Mouse (Mus musculus) forebrain, postnatal 0 days (tissue): ENCODE measurements at regions not wholly inside any gene's neighbourhood (a gene's known extent, or its start where the extent isn't known, plus 50 kb on each side); places are given as distances from the start of the nearest gene placed in this dataset.

Experiments used
- ATAC-seq: fragments of 200-750 bp; cut with Nextera tagmentation; 2 replicates; pipeline ENCODE4 v1.8.0; 2017; ENCODE audit warnings: mild to moderate bottlenecking, moderate library complexity
- DNase-seq: peaks from one replicate; pipeline ENCODE4 v3.0.0-alpha.2; 2015
- H3K27ac ChIP-seq: fragments of 300-500 bp; sonication (generic); 2 replicates; pipeline ENCODE4 v1.5.1; 2014; ENCODE audit warnings: low read depth, mild to moderate bottlenecking, antibody characterized with exemption, low read length, moderate library complexity, mixed read lengths
- H3K27me3 ChIP-seq: fragments of 300-500 bp; sonication (generic); 2 replicates; pipeline ENCODE4 v1.6.1; 2014; ENCODE audit warnings: mild to moderate bottlenecking, low read length, mixed read lengths; ENCODE audit not compliant: insufficient read depth
- H3K36me3 ChIP-seq: fragments of 300-500 bp; sonication (generic); 2 replicates; pipeline ENCODE4 v1.6.1; 2014; ENCODE audit warnings: mild to moderate bottlenecking, moderate library complexity; ENCODE audit not compliant: insufficient read depth
- H3K4me1 ChIP-seq: fragments of 300-500 bp; sonication (generic); 2 replicates; pipeline ENCODE4 v1.6.1; 2014; ENCODE audit warnings: antibody characterized with exemption; ENCODE audit not compliant: insufficient read depth
- H3K4me2 ChIP-seq: fragments of 300-500 bp; sonication (generic); 2 replicates; pipeline ENCODE4 v1.6.1; 2014; ENCODE audit warnings: low read depth, mild to moderate bottlenecking, moderate library complexity
- H3K4me3 ChIP-seq: fragments of 300-500 bp; sonication (generic); 2 replicates; pipeline ENCODE4 v1.5.1; 2014; ENCODE audit warnings: low read depth, low read length, mixed read lengths
- H3K9ac ChIP-seq: fragments of 300-500 bp; sonication (generic); 2 replicates; pipeline ENCODE4 v1.6.1; 2014; ENCODE audit warnings: mild to moderate bottlenecking
- H3K9me3 ChIP-seq: fragments of 300-500 bp; sonication (generic); 2 replicates; pipeline ENCODE4 v1.6.1; 2016; ENCODE audit warnings: low read length
- CTCF ChIP-seq: sonication (generic); IDR thresholded peaks from 2 replicates; pipeline ENCODE4 v1.5.1; 2016; ENCODE audit warnings: antibody characterized with exemption, control low read depth, low read depth
- WGBS: fragments of 180-500 bp; shearing (Covaris S2); extraction: QIAGEN DNeasy Blood & Tissue Kit; methylation state at CpG from one replicate; pipeline ENCODE4 v1.1.7; 2014; 5-methylcytosine and 5-hydroxymethylcytosine counted together

DNA sequence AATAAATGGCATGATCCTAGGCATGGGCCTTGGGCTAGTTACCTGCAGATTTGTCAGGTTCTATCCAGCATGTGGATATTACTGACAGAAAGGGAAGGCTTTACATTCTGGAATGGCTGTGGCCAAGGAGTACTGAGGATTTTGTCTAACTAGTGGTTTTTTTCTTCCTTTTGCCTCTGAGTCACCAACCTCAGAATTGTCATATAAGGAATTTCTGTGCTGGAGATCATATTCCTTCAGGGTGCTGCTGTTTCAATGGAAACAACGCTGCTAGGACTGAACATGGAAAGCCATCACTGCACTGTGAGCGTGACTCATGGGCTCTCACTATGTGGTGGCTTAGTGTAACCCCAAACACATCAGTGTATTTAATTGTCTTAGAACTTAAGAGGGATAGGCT, 137.0 kb upstream of the Fam19a1 start:
- Histone ChIP-seq H3K4me2 (no peak overlapping the region), H3K36me3 (no peaks in the 10 kb centered on the region), H3K27ac (no peak overlapping the region), H3K9ac (no peak overlapping the region), H3K27me3 (no peaks in the 10 kb centered on the region), H3K4me3 (no peak overlapping the region), H3K9me3 (no peaks in the 10 kb centered on the region), H3K4me1 (no peaks in the 10 kb centered on the region)
- DNase-seq (no peak), ATAC-seq (no peak)
- no peak for TF ChIP-seq CTCF
- WGBS = 91% methylated on average over 2 of the region's 2 CpGs

- Histone ChIP-seq H3K9ac (no peak overlapping the region), H3K4me3 (no peak overlapping the region), H3K4me2 (no peak overlapping the region), H3K27me3 (no peaks in the 10 kb centered on the region), H3K27ac (no peak overlapping the region), H3K4me1 (no peaks in the 10 kb centered on the region), H3K36me3 (no peaks in the 10 kb centered on the region), H3K9me3 (no peaks in the 10 kb centered on the region)
- ATAC-seq (no peak), DNase-seq (no peak)
- no peak for TF ChIP-seq CTCF
- 84% methylated on average over 2 of the region's 2 CpGs for WGBS
Observed at GRCm38 (mm10) chr6:95997037-95997436, 115.9 kb upstream of the Fam19a1 start.

DNA sequence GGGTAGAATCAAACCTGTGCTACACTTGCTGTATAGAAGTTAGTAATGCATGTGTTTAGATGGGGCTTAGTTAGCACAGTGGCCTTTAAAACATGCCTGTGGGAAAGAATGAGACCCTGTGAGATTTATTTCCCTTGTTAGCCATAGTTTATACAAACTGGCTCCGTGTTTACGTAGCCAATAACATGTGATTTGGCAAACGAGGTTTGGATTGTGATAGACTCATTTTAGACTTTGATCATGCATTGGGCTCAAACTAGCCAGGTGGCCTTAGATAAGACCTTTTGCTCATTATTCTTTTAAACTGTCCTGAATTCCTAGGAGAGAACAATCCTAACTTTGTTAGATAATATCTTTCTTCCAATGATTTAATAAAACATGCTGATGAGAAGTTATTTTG, 115.2 kb upstream of the Fam19a1 start:
- Histone ChIP-seq H3K27me3 (no peaks in the 10 kb centered on the region), H3K4me3 (no peak overlapping the region), H3K9me3 (no peaks in the 10 kb centered on the region), H3K36me3 (no peaks in the 10 kb centered on the region), H3K4me1 (no peaks in the 10 kb centered on the region), H3K4me2 (no peak overlapping the region), H3K9ac (no peak overlapping the region), H3K27ac (no peak overlapping the region)
- DNase-seq (no peak), ATAC-seq (no peak)
- 70% methylated on average over 3 of the region's 3 CpGs for WGBS
- TF ChIP-seq CTCF = no peak

- 83% methylated on average over 5 of the region's 5 CpGs for WGBS
- H3K27ac ChIP-seq = no peak overlapping the region
- no peak overlapping the region for H3K4me2 ChIP-seq
- DNase-seq (no peak), ATAC-seq (no peak)
- H3K36me3 ChIP-seq = no peaks in the 10 kb centered on the region
- no peak for TF ChIP-seq CTCF
- H3K9me3 ChIP-seq = no peaks in the 10 kb centered on the region
- H3K4me1 ChIP-seq = no peaks in the 10 kb centered on the region
- H3K9ac ChIP-seq = no peak overlapping the region
- H3K4me3 ChIP-seq = no peak overlapping the region
- H3K27me3 ChIP-seq = no peaks in the 10 kb centered on the region
Observed at GRCm38 (mm10) chr6:95999441-95999840, 113.5 kb upstream of the Fam19a1 start.

- peak; percentile 53 for DNase-seq
- no peaks in the 10 kb centered on the region for H3K36me3 ChIP-seq
- no peaks in the 10 kb centered on the region for H3K4me1 ChIP-seq
- H3K4me3 ChIP-seq = no peak overlapping the region
- H3K9me3 ChIP-seq = no peaks in the 10 kb centered on the region
- WGBS = 45% methylated on average over 10 of the region's 10 CpGs
- no peak overlapping the region for H3K4me2 ChIP-seq
- no peak overlapping the region for H3K9ac ChIP-seq
- peak; percentile 34 for ATAC-seq
- H3K27ac ChIP-seq = 0 out of 2 replicates have a peak overlapping the region, but pooled peaks have one; percentile 29
- no peak for TF ChIP-seq CTCF
- H3K27me3 ChIP-seq = no peaks in the 10 kb centered on the region
Observed at GRCm38 (mm10) chr6:96000011-96000476, 112.9 kb upstream of the Fam19a1 start.

DNA sequence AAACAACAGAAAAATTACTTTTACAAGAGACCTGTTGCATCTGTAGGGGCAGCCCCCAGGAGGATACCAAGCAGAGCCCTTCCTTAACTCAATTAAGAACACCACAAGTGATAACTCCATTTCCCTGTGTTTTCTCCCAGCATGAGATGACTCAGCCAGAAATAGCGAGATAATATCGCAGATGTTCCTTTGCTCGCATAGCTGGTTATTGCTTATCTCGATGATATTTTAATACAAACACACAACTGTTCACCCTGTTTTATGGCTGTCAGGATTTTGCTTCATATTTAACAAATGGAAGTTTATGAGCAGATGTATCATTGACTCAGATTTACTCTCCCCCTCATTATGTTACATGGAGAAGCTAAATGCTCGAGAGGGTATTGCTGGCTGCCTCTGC, 101.7 kb upstream of the Fam19a1 start:
- Histone ChIP-seq H3K27ac (no peak overlapping the region), H3K4me1 (no peaks in the 10 kb centered on the region), H3K4me3 (no peak overlapping the region), H3K27me3 (no peaks in the 10 kb centered on the region), H3K9me3 (no peaks in the 10 kb centered on the region), H3K9ac (no peak overlapping the region), H3K4me2 (no peak overlapping the region), H3K36me3 (no peaks in the 10 kb centered on the region)
- WGBS = 81% methylated on average over 5 of the region's 5 CpGs
- DNase-seq (peak; percentile 5), ATAC-seq (no peak)
- no peak for TF ChIP-seq CTCF

- Histone ChIP-seq H3K27me3 (no peaks in the 10 kb centered on the region), H3K27ac (no peak overlapping the region), H3K4me1 (no peaks in the 10 kb centered on the region), H3K9me3 (no peaks in the 10 kb centered on the region), H3K4me2 (no peak overlapping the region), H3K36me3 (no peaks in the 10 kb centered on the region), H3K4me3 (no peak overlapping the region), H3K9ac (no peak overlapping the region)
- ATAC-seq = no peak
- TF ChIP-seq CTCF = no peak
- WGBS = 81% methylated on average over 7 of the region's 7 CpGs
- DNase-seq = no peak
Observed at GRCm38 (mm10) chr6:96028022-96028704, 84.8 kb upstream of the Fam19a1 start.
